Mouse (Mus musculus) left cerebral cortex, adult 9 months (tissue): ENCODE data around the gene Pdxdc1.
"Not testable (repeated sequence)": the region's sequence is repeated elsewhere in the genome, so short reads cannot be mapped to it uniquely, and the experiment has no call there.

Experiments used
- DNase-seq, 2 experiments: peaks; one replicate each; pipeline ENCODE4 v3.0.0; 2022; ENCODE audit warnings: low spot score in 2 of 2

Gene Pdxdc1

DNA sequence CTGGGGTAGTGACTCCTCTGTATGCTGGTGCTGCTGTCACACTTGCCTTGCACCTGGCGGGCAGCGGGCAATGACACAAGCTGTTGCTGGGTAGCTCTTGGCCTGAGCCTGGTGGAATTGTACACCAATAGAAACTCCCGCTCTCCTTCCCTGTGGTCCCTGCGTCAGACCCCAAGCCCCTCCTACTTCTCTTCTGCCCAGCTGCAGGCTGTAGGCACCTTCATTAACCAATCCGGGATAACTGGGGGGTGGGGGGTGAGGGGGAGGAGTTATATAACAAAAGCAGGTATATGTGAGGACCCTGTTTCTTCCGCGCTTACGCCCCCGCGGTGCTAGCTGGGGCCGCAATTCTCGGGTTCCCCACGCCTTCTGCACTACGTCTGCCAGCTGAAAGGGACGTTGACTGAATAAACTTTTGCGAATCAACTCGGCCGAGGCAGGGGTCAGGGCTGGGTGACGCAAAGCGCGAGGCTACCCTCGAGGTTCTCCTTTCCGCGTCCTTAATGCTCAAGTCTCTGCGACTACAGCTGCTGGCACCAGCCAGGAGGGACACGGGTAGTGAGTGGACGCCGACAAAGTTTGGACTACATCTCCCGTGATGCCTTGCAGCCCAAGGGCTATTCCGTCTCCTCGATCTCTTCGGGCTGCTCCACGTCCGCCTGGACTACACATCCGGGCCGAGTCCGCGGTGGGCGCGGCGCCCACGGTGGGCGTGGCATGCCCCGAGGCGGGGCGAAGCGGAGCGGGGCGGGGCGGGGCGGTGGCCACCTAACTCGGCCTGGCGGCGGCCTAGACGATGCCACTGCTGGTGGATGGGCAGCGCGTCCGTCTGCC lies 84.2 kb downstream of the Pdxdc1 start, which contains the start of gene Ntan1:
Ntan1 (plus strand) TSS at position 286 of the 834 bp plus-strand sequence.
- peak; percentile 90 to 94 for DNase-seq

DNA sequence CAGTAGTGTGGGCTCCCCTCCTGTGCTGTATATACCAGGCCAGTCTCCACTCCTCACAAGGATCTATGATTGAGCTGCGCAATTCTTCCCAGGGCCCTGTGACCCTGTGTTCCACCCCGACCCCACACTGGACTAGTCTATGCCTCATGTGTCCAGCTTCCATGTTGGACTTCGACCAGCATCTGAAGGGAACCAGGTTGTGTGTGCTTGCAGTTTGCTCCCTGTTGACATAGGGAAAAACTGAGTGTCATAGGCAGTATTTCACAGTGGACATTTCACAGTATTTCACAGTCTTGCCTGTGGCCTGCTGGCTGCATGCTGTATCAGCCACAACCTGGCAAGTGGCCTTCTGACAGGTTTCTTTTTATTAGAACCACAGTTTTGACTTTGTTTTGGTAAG lies 89.7 kb downstream of the Pdxdc1 start:
- DNase-seq, result no peak

GRCm38 (mm10) chr16:13812152-13812551 lies 90.8 kb downstream of the Pdxdc1 start:
- DNase-seq, result no peak

DNA sequence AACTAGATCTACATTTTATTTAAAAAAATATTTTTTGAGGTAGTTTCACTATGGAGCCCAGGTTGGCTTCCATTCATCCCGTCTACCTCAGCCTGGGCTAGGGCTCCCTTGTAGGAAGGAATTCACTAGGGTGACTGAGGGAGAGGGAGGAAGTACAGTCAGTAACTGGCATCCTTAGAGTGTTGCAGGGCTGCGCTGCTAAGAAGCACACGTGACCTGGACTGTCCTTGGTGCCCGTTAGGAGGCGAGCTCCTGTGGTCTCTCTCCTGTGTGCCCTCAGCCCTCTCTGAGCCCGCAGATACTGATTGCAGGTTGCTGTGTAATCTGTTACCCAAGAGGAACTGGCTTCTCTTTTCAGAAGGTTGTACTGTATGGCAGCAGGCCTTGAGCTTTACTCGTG lies 94.5 kb downstream of the Pdxdc1 start:
- DNase-seq, result no peak

GRCm38 (mm10) chr16:13807616-13808015 lies 95.3 kb downstream of the Pdxdc1 start:
- DNase-seq, result no peak

DNA sequence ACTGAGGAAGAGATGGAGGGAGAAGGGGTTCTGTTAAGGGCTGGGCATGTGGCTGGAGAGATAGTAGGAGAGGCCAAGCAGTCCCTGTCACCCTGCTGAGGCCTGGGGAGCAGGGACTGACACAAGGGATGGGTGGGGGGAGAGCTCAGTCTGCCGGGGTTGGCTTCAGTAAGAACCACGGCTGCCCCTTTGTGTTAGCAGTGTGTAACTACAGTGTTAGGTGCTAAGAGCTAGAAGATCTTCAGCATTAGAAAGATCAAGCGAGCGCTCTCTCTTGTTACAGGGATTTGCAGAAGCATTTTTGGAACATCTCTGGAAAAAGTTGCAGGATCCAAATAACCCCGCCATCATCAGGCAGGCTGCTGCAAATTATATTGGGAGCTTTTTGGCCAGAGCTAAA lies 98.3 kb downstream of the Pdxdc1 start:
- no peak for DNase-seq

GRCm38 (mm10) chr16:13801231-13801630 lies 101.7 kb downstream of the Pdxdc1 start:
- DNase-seq, result no peak

GRCm38 (mm10) chr16:13796746-13797175 lies 106.2 kb downstream of the Pdxdc1 start:
- DNase-seq, result no peak

- not testable (repeated sequence) for DNase-seq
These were observed 109.5 kb downstream of the Pdxdc1 start for GRCm38 (mm10) chr16:13793441-13793840.

DNA sequence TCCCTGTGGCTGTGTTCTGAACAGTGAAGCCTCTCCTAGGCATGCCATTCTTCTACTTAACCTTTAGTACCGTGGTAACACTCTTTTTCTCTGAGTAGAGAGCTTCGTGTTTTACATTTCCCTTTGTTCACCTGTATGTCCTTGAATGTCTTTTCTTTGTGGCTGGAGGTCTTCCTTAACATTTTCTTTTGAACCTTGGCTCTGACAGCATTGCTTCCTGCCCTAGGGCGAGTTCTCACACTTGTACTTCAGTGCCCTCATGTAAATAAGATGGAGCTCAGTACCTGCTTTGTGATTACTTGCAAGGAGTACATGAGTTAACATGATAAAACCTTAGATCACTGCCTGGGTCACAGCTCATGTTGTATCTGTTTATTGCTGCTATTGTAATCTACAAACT lies 117.0 kb downstream of the Pdxdc1 start:
- no peak for DNase-seq
